Mouse (Mus musculus) mouse embryonic stem cell (cell line): Measurements from ENCODE around the gene Diras2.

ENCODE experiments used
- in situ Hi-C, 2 experiments: fragments of 300-500 bp; cut with MboI; formaldehyde crosslinking; loops; 1 replicate in 1 of 2; 3 replicates in 1 of 2; pipeline ENCODE4 v1.14.3; 2019 to 2020; ENCODE audit warnings: low sequenced_read_pairs in 2 of 2, low pct_unique_long_range_greater_than_20kb in 1 of 2, mixed read lengths in 1 of 2; ENCODE audit not compliant: unreplicated experiment in 1 of 2

Gene Diras2

GRCm38 (mm10) chr13:52557421-52557820, 26.3 kb upstream of the Diras2 start:
- in situ Hi-C loops = no loop called here

DNA sequence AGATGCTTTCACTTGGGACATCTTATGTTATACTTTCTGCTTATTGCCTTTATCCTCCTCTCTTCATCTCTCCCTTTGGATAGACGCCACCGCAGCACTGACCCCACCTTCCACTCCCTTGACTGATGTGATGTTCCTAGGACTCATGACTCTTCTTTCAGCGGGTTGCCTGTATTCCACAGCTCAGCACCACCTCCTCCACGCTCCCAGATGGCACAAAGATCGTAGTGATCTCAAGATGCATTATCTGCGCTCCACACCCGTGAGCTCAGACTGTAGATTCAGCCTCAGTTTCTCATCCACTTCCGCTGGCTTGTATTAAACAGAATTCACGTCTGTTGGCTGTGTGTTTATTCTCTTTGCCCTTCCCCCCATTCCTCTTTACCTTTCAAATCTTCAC, 23.6 kb upstream of the Diras2 start:
- in situ Hi-C loops = no loop called here

DNA sequence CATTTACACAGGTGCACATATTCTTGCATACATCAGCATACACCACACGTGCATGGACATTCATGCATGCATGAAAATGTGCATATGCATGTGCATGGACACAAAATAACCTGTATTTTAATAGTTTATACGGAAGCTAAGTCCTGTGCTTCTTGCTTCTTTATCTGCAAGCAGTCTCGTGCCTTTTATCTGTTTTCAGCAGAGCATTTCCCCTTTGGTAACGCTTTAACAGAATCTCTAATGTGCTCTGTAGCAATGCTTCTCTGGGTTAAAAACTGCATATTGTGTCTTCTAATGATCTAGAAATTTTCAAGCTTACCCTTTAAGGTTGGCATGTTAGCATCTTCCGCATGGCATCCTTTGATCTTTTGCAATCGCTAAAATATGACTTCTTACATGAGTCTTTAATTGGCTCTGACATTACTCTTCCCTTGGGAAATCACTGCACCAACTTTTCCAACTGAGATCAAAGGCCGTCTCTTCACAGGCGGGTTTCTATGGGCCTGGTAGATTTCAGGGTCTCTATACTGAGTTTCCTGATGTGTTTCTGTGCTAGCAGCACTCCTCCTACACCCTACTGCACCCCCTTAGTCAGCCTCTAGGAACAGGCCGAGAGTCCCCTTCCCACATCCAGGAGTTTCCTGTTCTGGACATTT, 21.9 kb upstream of the Diras2 start:
- in situ Hi-C loops = no loop called here

DNA sequence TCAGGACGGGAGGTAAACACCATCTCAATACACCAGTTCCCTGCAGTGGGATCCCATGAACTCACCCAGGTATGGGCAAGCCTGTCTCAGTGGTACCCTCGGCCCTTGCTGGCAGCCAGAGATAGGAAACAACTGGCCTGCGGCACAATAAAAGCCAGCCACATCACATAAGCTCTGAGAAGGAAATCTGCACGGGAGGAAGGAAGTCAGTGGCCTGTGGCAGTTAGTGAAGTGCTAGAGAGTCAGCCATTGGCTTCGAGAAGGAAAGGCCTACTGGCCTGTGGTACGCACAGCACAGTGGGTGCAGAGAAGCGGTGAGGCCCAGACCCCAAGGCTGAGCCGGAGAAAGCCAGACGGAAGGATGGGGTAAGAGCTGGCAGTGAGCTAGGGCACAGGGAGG, 20.2 kb upstream of the Diras2 start:
- in situ Hi-C loops = no loop called here

GRCm38 (mm10) chr13:52550690-52551193, 19.7 kb upstream of the Diras2 start:
- in situ Hi-C loops = no loop called here

DNA sequence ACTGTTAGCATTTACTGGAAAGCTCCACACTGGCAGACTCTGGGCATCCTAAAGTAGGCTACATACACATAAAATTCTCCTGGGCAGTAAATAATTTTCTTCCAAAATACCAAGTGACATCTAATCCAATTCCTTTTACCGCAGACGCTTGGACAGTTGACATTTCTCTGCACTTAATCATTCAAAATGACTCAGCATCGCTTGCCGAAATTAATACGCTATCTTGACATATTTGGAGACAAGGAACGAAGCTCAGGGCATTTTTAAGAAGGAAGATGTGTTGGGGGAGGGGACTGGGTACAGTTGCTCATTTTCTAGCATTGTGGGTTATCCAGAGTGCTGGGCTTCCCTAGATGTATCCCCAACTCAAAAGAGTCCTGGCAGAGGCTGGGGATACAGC, 15.2 kb upstream of the Diras2 start:
- in situ Hi-C loops = loop anchor here (10.0 to 25.0 kb wide), 2 partner anchors 271 to 709 kb away; partner anchors contain the start of gene Gadd45g (in 1 of the 2)

DNA sequence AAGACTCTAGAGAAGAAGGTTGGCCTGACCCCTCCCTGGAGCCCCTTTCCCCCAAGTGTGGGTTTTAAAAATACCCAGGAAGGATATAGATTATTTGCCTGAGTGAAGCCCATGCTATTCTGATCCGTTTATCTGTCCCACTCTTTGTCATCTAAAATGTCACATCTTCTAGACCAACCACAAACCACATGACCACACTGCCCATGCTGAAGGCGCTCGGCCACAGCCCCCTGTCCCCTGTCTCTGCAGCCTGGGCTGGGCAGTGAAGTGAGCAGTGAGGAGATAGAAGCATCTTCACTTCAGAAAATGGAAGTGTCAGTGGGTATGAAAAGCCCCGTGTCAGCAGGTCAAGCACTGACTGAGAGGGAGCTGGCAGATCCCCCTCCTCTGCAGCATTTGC, 11.6 kb upstream of the Diras2 start:
- in situ Hi-C loops = loop anchor here (10.0 to 25.0 kb wide), 2 partner anchors 268 to 705 kb away; partner anchors contain the start of gene Gadd45g (in 1 of the 2)

DNA sequence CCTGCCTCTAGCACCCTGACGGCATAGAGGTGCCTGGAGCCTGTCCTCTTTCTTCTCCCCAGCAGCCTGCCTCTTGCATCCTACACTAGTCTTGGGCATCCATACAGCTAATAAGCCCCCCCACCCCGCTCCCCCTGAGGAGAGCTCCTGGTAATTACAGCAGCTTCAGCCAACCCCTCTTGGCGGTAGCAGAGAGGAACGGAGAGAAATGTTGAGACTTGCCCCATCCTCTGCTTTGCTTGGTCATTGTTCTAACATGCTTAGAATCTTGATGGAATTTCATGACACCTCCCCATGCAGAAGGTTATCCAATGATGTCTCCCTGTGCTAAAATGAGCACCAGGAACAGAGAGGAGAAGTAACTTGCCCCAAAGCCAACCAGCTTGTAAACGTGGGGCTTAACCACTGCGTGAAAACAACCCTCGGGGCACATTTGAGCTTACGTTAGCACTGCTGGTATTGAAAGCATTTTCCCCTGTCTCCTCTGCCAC, 11.0 kb upstream of the Diras2 start:
- in situ Hi-C loops = loop anchor here (10.0 to 25.0 kb wide), 2 partner anchors 267 to 705 kb away; partner anchors contain the start of gene Gadd45g (in 1 of the 2)

- in situ Hi-C loops = loop anchor here (10.0 to 25.0 kb wide), 2 partner anchors 267 to 704 kb away; partner anchors contain the start of gene Gadd45g (in 1 of the 2)
Measured at GRCm38 (mm10) chr13:52541385-52542035, 10.4 kb upstream of the Diras2 start.

DNA sequence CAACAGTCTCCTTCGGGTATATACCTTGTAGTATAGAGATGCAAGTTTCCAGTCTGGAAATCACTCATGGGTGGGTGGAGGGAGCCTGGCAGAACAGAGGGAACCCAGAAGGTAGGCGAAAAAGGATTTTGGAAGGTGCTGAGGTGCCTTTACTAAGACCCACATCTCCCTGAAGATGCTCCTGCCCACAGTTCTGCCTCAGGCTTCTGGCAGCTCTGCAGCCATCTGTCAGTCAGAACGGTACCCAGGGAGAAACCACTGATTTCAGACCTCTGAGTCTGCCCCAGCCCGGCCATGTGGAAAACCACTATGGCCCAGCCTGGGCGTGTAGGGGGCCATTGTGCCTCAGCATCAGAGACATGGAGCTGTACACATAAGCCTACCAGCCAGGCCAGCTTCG, 8.4 kb upstream of the Diras2 start:
- in situ Hi-C loops = loop anchor here in 1 of 2 experiments (10.0 to 25.0 kb wide), 2 partner anchors 285 to 702 kb away; partner anchors contain the start of gene Gadd45g

GRCm38 (mm10) chr13:52538588-52539116, 7.6 kb upstream of the Diras2 start:
- in situ Hi-C loops = loop anchor here in 1 of 2 experiments (10.0 to 25.0 kb wide), 2 partner anchors 284 to 701 kb away; partner anchors contain the start of gene Gadd45g

GRCm38 (mm10) chr13:52537754-52538587, 6.9 kb upstream of the Diras2 start:
- in situ Hi-C loops = loop anchor here in 1 of 2 experiments (10.0 to 25.0 kb wide), 2 partner anchors 283 to 701 kb away; partner anchors contain the start of gene Gadd45g

DNA sequence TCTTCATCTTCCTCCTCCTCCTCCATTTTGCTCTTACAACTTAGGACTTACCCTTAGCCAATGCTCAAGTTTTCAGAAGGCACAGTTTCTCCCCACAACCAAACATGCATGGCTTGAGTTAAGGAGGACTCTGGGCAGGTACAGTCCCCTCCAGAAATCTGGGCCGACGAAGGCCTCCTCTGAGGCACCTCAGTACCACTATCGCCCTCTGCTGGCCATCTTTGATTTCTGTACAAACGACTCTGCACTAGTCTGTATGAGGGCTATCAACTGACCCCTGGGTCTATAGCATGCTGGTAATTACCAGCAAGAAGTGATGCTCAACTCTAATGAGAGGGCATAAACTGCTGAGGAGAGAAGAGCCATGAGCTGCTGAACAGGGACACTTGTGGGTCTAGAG, 4.5 kb upstream of the Diras2 start:
- in situ Hi-C loops = loop anchor here in 1 of 2 experiments (10.0 to 25.0 kb wide), 2 partner anchors 281 to 698 kb away; partner anchors contain the start of gene Gadd45g

GRCm38 (mm10) chr13:52533644-52534043, 2.6 kb upstream of the Diras2 start:
- in situ Hi-C loops = loop anchor here in 1 of 2 experiments (10.0 to 25.0 kb wide), 2 partner anchors 279 to 696 kb away; partner anchors contain the start of gene Gadd45g

DNA sequence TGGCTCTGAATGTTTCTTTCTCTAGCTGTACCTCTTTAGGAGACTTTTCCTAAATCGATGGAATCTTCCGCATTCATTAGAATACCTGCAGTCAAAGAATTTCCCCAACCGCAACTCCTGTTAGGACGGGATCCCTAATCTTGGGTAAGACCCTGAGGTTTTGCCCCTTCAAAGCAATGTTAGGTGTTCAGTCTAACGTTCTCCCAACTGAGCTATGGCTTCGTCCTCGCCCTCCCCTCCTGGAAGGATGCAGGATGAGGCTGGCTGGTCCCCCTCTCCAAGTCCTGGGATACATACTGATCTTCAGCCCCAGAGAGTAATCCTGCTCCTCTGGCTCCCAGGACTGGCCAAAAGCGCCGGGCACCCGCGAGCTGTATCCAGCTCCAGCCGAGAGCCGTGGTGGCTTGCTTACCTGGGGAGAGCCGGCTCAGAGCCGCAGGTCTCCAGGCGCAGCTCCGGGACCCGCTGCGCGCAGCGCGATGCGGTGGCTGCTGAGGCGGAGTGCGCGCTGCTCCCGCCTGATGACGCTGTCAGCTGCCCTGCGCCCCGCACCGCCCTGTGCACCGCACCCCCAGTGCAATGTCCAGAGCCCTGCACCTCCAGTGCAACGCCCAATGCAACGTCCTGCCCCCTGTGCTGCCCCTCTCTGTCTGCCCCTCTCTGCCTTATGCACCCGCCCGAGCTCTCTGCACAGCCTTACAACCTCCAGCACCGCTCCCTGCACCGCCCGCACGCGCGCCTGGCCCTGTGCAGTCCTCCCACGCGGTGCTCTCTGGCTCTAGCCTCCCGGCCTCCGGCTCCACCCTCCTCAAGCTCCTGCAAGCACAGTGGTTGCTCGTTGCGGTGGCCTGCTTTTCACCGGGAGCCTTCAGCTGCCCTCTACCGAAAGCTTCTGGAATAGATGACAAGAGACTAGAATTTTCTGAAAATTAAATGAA, 802 bp downstream of the Diras2 start:
- in situ Hi-C loops = loop anchor here in 1 of 2 experiments (10.0 to 25.0 kb wide), 2 partner anchors 275 to 693 kb away; partner anchors contain the start of gene Gadd45g

DNA sequence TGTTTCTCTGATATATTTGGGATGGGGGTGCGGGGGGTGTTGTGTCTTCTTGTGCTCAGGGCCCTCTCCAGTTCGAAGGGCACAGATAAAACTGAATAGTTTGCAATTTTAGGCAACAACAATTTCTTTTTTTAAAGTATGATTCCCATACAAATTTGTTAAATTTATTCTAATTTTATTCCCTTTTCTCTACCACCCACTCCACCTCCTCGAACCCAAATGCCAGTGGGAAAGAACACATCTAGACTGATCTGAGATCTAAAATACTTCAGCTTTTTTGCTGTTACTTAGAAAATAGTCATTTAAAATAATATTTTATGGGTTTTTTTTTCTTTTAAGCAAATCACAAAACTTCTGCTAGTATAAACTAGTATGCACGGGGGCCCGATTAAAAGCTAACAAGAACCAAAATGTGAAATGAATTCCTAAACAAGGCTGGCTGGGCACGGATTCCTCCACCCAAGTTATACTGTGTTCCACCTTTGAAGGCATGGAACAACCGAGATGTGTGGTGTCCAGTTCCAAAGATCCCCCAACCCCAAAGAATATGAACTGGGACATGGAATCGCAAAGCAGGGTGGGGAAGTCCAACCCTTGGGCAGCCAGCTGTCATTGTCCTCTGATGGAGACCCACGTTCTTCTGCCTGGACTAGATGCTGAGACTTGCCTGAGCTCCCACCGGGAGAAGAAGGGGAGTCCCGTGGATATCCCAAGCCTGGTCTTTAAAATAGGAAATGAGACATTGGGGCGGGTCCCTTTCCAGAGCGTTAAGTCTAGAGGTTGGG, 1.7 kb downstream of the Diras2 start:
- in situ Hi-C loops = loop anchor here in 1 of 2 experiments (25.0 kb wide), 1 partner anchor 692 kb away; the partner anchor contains the start of gene Gadd45g
